Mouse (Mus musculus) midbrain, postnatal 0 days (tissue): ENCODE measurements around the gene Tmem106c. TPM values are rescaled to one million over a fixed set of nuclear protein-coding genes. Genes with fewer than 3 reads are reported as not detected.

Experiments
- ATAC-seq: fragments of 200-750 bp; cut with Nextera tagmentation; 2 replicates; pipeline ENCODE4 v1.8.0; 2017; ENCODE audit warnings: moderate number of reproducible peaks, mild to moderate bottlenecking, moderate TSS enrichment, moderate library complexity; ENCODE audit not compliant: low FRiP score
- DNase-seq: peaks from one replicate; pipeline ENCODE4 v3.0.0-alpha.2; 2015; ENCODE audit warnings: low spot score
- H3K27ac ChIP-seq: fragments of 300-500 bp; sonication (generic); 2 replicates; pipeline ENCODE4 v1.5.1; 2014; ENCODE audit warnings: low read depth, mild to moderate bottlenecking, low read length, mixed read lengths
- H3K27me3 ChIP-seq: fragments of 300-500 bp; sonication (generic); 2 replicates; pipeline ENCODE4 v1.6.1; 2014; ENCODE audit warnings: low read length, control low read depth, mixed read lengths; ENCODE audit not compliant: insufficient read depth
- H3K36me3 ChIP-seq: fragments of 300-500 bp; sonication (generic); 2 replicates; pipeline ENCODE4 v1.6.1; 2014; ENCODE audit warnings: low read length, control low read depth, mixed read lengths; ENCODE audit not compliant: insufficient read depth
- H3K4me1 ChIP-seq: fragments of 300-500 bp; sonication (generic); 2 replicates; pipeline ENCODE4 v1.6.1; 2014; ENCODE audit warnings: mild to moderate bottlenecking, control low read depth, antibody characterized with exemption, low read length, mixed read lengths; ENCODE audit not compliant: insufficient read depth
- H3K4me2 ChIP-seq: fragments of 300-500 bp; sonication (generic); 2 replicates; pipeline ENCODE4 v1.6.1; 2014; ENCODE audit warnings: low read depth, mild to moderate bottlenecking, low read length, mixed read lengths; ENCODE audit not compliant: poor library complexity, severe bottlenecking
- H3K4me3 ChIP-seq: fragments of 300-500 bp; sonication (generic); 2 replicates; pipeline ENCODE4 v1.5.1; 2014; ENCODE audit warnings: low read depth, mild to moderate bottlenecking, low read length, moderate library complexity
- H3K9ac ChIP-seq: fragments of 300-500 bp; sonication (generic); replicated peaks from 2 replicates; pipeline ENCODE4 v1.6.1; 2014; ENCODE audit warnings: mild to moderate bottlenecking, low read length, moderate library complexity, mixed read lengths; ENCODE audit not compliant: poor library complexity, severe bottlenecking
- H3K9me3 ChIP-seq: fragments of 300-500 bp; sonication (generic); 2 replicates; pipeline ENCODE4 v1.6.1; 2016; ENCODE audit warnings: low read length, control low read depth
- CTCF ChIP-seq: IDR thresholded peaks from 2 replicates; pipeline ENCODE4 v1.5.1; 2016; ENCODE audit warnings: antibody characterized with exemption, mild to moderate bottlenecking
- WGBS: fragments of 180-500 bp; shearing (Covaris S2); extraction: QIAGEN DNeasy Blood & Tissue Kit; methylation state at CpG from one replicate; pipeline ENCODE4 v1.1.7; 2014; 5-methylcytosine and 5-hydroxymethylcytosine counted together
- polyA plus RNA-seq: library from polyadenylated mRNA; unstranded; fragments of >200 nt; fragmentation: Nextera tagmentation; extraction: Ambion mirVana; gene quantifications from 2 replicates; pipeline ENCODE4 v1.2.1, GENCODE M21; 2015
- total RNA-seq: library from RNA; depleted of rRNA; stranded (reverse); fragments of >200 nt; gene quantifications from 2 replicates; pipeline ENCODE4 v1.2.3, GENCODE M21; 2014

Gene Tmem106c
- total and polyA plus RNA-seq, 2 experiments from 2014 or later: 43.8 to 57.7 TPM

DNA sequence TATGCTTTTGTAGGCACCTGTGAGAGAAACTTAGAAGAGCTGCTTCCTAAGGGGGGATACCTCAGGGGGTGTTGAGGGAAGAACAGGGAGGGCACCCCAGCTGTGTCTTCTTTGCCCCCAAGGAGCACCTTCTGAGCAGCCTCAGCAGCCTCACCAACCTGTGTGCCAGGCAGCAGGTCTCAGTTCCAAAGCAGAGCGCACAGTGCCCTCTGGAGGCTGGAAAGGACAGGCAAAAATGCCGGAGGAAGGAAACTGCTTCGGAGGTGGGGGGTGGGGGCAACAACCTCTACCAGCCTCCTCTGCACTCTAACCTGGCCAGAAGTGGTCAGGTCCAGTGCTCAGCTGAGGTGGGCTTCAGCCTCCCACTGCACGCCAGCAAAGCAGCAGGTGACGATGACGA lies 6.3 kb downstream of the Tmem106c start:
- 45% methylated on average over 6 of the region's 6 CpGs for WGBS

DNA sequence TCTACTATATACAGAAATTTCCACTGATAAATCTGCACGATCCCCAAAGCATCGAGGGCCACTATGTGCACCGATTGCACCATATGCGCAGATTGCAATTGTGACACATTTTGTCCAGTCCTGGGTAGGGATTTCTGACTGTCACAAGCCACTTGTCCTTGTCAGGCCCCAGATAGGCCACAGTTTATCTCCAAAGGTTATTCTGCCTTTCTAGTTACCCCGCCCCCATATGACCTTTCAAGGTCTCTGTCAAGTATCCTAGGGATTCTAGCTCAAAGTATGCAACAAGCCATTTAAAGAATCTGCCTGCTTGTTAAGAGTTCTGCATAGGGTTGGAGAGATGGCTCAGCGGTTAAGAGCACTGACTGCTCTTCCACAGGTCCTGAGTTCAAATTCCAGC lies 8.6 kb downstream of the Tmem106c start:
- H3K4me2 ChIP-seq: no peak overlapping the region
- WGBS: 91% methylated on average over 6 of the region's 6 CpGs
- H3K9ac ChIP-seq: no peak overlapping the region
- H3K36me3 ChIP-seq: peaks cover 4% of the 10 kb centered on the region; the same call in 1 of the 2 replicates
- TF ChIP-seq CTCF: no peak
- DNase-seq: no peak
- H3K4me1 ChIP-seq: no peaks in the 10 kb centered on the region
- H3K9me3 ChIP-seq: no peaks in the 10 kb centered on the region
- H3K27me3 ChIP-seq: no peaks in the 10 kb centered on the region
- no peak for ATAC-seq
- H3K27ac ChIP-seq: no peak overlapping the region
- no peak overlapping the region for H3K4me3 ChIP-seq

More for the DNA sequence above, 6.3 kb downstream of the Tmem106c start:
- H3K9me3 ChIP-seq: no peaks in the 10 kb centered on the region
- DNase-seq (peak; percentile 47), ATAC-seq (no peak)
- no peaks in the 10 kb centered on the region for H3K4me1 ChIP-seq
- no peak overlapping the region for H3K27ac ChIP-seq
- no peak overlapping the region for H3K4me3 ChIP-seq
- TF ChIP-seq CTCF: peak; percentile 77
- H3K27me3 ChIP-seq: no peaks in the 10 kb centered on the region
- H3K4me2 ChIP-seq: no peak overlapping the region
- H3K36me3 ChIP-seq: peaks cover 4% of the 10 kb centered on the region; the same call in 1 of the 2 replicates
- H3K9ac ChIP-seq: no peak overlapping the region

DNA sequence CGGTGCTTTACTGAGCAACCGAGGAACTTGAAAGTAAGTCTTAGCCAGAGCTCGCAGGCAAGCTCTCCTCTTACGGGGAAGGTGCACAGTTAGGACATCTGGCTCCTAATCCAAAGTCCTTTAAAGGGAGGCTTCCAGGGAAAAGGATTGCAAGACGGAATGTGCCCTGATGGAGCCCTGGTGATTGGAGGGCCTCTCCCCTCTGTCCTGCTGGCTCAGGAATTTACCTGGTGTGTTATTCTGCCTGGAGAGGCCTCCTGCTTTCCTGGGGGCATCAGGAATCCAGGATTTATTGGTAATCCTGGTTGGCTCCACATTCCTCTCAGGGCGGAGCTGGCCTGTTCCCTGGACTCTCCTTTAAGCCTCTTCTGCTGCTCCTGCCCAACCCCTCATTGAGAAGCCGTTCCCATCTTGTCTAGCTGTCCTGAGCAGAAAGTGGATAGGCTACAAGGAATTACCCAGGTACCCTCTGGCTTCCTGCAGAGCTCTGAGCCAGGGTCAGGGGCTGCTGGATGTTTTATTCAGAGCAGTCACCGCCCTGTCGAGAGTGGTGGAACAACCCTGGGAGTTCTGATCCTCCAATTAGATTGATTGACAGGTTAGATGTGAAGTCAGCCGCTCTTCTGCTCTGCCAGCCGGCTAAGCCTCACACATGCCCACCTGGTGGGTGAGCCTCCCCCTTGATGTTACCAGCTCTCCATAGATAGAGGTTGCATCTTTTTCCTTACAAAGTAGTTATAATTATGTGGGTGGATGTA lies 9.4 kb downstream of the Tmem106c start:
- 26% methylated on average over 11 of the region's 11 CpGs for WGBS
- TF ChIP-seq CTCF: no peak
- Histone ChIP-seq H3K4me1 (no peaks in the 10 kb centered on the region), H3K27me3 (no peaks in the 10 kb centered on the region), H3K36me3 (peaks cover 3% of the 10 kb centered on the region; the same call in 1 of the 2 replicates), H3K4me2 (no peak overlapping the region), H3K9ac (0 out of 2 replicates have a peak overlapping the region, but pooled peaks have one; percentile 29), H3K9me3 (no peaks in the 10 kb centered on the region), H3K4me3 (no peak overlapping the region), H3K27ac (no peak overlapping the region)
- ATAC-seq: no peak
- no peak for DNase-seq

DNA sequence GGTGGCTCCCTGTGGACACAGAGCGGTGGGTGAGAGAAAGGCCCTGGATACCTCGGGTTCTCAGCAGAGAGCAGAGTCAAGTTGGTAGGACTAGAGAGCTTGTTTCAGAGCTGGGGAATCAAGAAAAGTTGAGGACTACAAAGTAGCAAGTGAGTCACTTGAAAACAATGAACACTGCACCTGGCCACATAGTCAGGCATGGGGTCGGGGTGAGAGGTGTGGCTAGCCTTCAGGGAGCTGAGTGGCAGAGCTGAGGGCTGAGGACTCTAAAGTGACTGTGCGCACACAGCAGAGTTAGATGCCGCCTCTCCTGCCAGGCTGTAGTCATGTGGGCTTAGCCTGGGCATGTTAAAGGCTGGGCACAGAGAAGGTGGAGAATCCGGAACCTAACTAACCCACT lies 17.6 kb downstream of the Tmem106c start:
- no peak for DNase-seq

DNA sequence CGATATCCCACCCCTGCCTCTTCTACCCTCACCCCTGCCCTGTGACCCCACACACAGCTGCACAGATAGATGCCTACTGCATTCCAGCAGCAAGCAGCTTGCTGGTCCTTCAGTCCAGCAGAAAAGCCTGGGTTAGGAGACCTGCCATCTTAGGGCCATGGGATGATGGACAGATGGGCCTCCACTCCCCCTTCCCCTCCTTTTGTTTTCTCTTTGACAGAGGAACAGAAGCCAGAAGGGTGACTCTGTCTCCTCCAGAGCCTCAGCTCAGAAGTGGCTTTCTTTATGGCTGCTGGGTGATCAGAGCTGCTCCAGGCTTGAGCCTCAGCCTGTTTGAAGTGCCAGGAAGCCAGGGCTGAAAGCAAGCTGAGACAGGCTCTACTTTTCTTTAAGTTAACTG lies 25.5 kb downstream of the Tmem106c start:
- 23% methylated on average over 1 of the region's 1 CpGs for WGBS
- Histone ChIP-seq H3K9me3 (no peaks in the 10 kb centered on the region), H3K9ac (no peak overlapping the region), H3K4me1 (peaks cover 17% of the 10 kb centered on the region), H3K27me3 (no peaks in the 10 kb centered on the region), H3K36me3 (no peaks in the 10 kb centered on the region), H3K27ac (no peak overlapping the region), H3K4me2 (no peak overlapping the region), H3K4me3 (no peak overlapping the region)
- TF ChIP-seq CTCF: no peak
- no peak for ATAC-seq
- no peak for DNase-seq

More for the DNA sequence above, 17.6 kb downstream of the Tmem106c start:
- no peak overlapping the region for H3K27ac ChIP-seq
- no peaks in the 10 kb centered on the region for H3K27me3 ChIP-seq
- no peak for TF ChIP-seq CTCF
- ATAC-seq: no peak
- no peaks in the 10 kb centered on the region for H3K36me3 ChIP-seq
- no peaks in the 10 kb centered on the region for H3K4me1 ChIP-seq
- no peak overlapping the region for H3K9ac ChIP-seq
- H3K9me3 ChIP-seq: no peaks in the 10 kb centered on the region
- no peak overlapping the region for H3K4me3 ChIP-seq
- H3K4me2 ChIP-seq: no peak overlapping the region
- WGBS: 94% methylated on average over 6 of the region's 6 CpGs

DNA sequence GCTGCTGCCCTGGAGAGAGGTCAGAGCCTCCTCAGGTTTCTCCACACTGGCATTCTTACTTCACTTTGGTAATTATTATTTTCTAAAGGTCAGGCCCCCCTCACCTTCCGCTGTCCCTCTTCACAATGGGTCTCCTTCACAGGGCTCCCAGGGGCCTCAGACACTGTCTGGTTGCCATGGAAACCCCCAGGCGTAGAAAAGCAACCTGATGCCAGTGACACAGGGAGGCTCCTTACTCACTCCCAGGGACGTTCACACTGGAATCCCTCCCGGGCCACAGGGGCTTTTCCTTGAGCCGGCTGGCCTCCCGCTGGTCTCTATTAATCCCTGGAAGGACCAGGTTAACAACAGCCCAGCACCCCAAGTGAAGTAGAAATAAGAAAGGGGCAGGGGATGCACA lies 26.1 kb downstream of the Tmem106c start:
- no peak for TF ChIP-seq CTCF
- no peak overlapping the region for H3K9ac ChIP-seq
- no peaks in the 10 kb centered on the region for H3K27me3 ChIP-seq
- H3K36me3 ChIP-seq: no peaks in the 10 kb centered on the region
- peak overlapping the region; percentile 35 for H3K4me2 ChIP-seq
- peaks cover 17% of the 10 kb centered on the region for H3K4me1 ChIP-seq
- 3% methylated on average over 6 of the region's 6 CpGs for WGBS
- H3K9me3 ChIP-seq: no peaks in the 10 kb centered on the region
- H3K4me3 ChIP-seq: no peak overlapping the region
- DNase-seq (peak; percentile 59), ATAC-seq (no peak)
- H3K27ac ChIP-seq: no peak overlapping the region
